Mouse (Mus musculus) right cerebral cortex, postnatal 4 days (tissue): ENCODE measurements around the gene Ubxn1.

Experiments used
- DNase-seq: peaks from one replicate; pipeline ENCODE4 v3.0.0-alpha.2; 2022

The Ubxn1 gene

DNA sequence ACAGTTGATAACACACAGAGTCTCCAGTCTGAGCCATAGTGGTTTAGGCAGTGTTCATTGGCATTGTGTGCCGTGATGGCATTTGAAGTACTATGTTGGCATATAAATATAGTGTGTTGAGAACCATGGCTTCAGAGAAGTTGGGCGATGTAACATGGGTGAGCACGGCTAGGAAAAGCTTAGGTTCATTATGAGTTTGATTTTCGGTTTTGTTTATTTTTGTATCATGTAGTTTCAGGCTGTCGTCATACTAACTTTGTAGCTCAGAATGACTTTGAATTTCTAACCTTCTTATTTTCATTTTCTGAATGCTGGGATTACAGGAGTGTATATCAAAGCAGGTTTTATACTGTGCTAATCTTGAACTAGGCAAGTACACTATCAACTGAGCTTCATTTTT lies 32.1 kb downstream of the Ubxn1 start:
- no peak for DNase-seq

DNA sequence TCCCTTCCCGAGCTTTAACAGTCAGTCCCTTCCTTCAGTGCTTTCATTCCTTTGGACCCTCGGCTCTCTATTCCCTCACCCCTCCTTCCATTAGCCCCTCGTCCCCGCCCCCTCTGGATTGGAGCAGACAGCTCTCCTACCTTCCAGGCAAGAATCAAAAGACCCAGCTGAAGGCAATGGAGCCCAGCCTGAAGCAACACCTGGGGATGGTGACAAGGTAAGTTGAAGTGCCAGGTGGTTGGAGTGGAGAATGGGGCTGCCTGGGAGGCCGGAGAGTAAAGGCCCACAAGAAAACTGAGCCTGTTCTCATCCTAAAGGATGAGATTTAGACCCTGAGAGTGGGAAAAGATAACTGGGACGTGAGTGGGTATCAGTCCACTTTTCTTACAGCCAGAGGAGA lies 37.2 kb downstream of the Ubxn1 start:
- DNase-seq: no peak

DNA sequence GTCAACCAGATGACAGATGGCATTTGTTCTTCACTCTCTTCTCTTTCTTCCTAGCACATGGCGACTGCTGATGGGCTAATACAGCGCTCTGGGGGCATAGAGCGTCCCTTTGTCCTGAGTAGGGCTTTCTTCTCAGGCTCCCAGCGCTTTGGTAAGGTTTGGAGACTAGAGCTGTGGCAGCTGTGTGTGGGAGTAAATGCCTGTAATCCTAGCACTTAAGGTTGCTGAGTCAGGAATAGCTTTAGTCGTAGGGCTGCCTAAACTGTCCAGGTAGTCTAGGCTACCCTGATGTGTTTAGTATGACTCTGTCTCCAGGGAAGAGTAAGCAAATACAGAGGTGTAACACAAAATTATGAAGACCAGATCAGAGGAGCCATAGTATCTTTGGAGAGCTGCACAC lies 40.5 kb downstream of the Ubxn1 start:
- DNase-seq: no peak

DNA sequence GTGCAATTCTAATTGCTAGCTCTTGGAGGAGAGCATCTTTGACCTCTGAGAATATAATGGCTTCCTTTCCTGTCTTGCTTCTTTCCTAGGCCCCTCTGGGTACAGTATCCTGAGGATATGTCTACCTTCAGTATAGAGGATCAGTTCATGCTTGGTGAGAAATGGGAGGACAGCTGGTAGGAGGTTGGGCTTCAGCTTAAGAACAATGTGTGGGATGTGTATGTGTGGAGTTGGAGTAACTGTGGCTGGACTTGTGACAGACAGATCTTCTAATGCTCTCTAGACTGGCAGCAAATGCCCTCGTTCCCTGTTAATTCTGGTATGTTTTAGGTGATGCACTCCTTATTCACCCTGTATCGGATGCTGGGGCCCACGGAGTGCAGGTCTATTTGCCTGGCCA lies 42.9 kb downstream of the Ubxn1 start:
- DNase-seq: no peak

DNA sequence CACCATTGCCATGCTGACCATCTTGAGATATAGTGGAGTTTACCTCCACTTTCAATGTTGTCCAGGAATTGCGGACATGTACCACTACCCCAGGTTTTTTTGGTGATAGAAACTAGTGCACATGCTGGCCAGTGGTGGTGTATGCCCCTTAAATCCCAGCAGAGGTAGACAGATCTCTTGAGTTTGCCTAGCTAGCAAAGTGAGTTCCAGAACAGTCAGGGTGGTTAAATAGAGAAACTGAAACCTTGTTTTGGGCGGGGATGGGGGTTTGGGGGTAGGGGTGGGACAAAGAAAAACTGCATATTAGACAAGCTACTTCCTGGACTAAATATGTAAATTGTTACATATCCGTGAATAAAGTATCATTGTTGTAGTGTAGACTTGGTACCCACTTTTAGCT lies 47.7 kb downstream of the Ubxn1 start:
- no peak for DNase-seq

DNA sequence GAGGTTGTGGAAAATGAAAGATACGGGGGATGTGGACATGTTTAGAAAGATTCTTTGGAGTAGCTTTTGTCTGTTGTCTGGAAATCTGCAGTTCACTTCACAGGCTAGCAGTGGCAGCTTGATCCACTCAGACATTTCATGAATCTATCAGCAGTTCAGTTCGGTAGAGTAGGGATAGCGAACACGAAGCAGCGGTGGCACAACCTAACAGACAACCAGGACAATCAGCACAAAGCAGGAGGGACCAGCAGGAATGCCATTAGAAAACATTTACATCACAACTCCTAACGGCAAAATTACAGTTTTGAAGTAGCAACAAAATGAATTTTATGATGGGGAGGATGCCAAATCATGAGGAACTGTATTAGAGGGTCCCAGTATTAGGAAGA lies 48.4 kb downstream of the Ubxn1 start:
- DNase-seq: no peak

DNA sequence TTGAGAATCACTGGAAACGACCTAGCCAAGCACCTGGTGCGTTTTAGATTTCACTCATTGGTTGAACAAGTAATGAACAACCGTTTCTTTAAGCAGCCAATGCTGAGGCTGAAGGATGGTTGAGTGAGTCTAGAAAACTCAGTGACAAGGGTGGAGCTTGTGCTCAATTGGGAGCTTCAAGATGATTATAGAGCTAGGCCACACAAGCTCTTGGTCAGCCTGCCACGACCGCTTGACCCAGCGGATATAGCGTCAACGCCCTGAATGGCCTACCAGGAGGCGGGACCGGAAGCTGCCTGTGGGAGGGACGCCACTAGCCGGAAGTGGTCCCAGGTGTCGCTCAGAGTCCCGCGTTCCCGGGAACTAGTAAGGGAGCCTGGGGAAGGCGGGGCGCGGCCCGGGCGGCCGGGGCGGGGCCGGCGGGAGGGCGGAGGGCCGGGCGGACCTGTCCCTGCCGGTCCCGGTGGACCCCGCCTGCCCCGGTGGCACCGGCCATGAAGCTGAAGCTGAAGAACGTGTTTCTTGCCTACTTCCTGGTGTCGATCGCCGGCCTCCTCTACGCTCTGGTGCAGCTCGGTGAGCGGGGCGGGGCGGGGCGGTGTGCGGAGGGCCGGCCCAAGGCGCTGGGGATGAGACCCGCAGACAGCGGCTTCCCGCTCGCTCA lies 48.9 kb downstream of the Ubxn1 start, which contains the start of gene B3gat3:
B3gat3 (plus strand) TSS at position 302 of the 664 bp plus-strand sequence.
- peak; percentile 86 for DNase-seq

DNA sequence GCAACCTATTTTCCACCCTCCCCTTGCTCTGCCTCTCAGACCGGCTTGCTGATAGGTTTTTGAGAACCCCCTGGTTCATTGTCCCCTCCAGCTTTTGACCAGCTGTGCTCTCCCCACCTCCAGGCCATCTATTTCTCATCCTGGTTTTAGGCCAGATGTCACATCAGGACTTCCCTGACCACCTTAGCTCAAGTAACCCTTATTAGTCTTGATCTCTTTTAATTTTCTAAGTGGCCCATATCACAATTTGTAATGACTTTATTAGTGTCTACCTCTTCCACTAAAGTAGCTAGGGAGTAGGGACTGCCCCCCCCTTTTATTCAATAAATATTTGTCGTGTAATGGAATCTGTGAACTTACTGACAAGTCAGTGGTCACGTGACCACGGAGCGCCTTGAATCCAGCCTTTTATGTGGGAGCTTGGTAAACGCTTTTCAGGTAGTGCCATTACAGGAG lies 49.6 kb downstream of the Ubxn1 start:
- DNase-seq: no peak

DNA sequence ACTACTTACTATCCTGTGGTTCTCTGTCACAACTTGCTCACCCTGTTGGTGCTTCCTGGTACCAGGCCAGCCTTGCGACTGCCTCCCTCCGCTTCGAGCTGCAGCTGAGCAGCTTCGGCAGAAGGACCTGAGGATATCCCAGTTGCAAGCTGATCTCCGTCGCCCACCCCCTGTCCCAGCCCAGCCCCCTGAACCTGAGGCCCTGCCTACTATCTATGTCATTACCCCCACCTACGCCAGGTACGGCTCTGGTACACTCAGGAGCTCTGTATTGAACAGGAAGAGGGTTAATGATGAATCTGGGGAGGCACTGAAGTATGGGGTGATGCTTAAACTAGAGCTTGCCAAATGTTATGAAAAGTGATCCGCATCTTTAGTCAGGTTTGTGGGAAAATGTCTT lies 50.4 kb downstream of the Ubxn1 start:
- no peak for DNase-seq
